Mouse (Mus musculus): ENCODE results near the gene 4933427D14Rik.

- TF ChIP-seq CTCF (IDR thresholded peaks at IDR 0.05; ENCODE audit: control insufficient read depth, insufficient read depth, insufficient replicate concordance, low read depth, low read length) (no peak), POLR2A (IDR thresholded peaks at IDR 0.05; ENCODE audit: control insufficient read depth, low read depth, low read length) (no peak)
These were observed 72.5 kb downstream of the 4933427D14Rik start for GRCm38 (mm10) chr11:72134536-72135382.

All from testis, adult 2 months (tissue).